Mouse (Mus musculus) lung, postnatal 0 days (tissue): Measurements from ENCODE around the gene Neurog3.

ENCODE experiments used
- CTCF ChIP-seq: IDR thresholded peaks from 2 replicates; pipeline ENCODE4 v1.5.1; 2016; ENCODE audit warnings: antibody characterized with exemption, mild to moderate bottlenecking
- EP300 ChIP-seq: IDR thresholded peaks from 2 replicates; pipeline ENCODE4 v1.6.1; 2016; ENCODE audit warnings: antibody characterized with exemption, mild to moderate bottlenecking, control low read depth

DNA sequence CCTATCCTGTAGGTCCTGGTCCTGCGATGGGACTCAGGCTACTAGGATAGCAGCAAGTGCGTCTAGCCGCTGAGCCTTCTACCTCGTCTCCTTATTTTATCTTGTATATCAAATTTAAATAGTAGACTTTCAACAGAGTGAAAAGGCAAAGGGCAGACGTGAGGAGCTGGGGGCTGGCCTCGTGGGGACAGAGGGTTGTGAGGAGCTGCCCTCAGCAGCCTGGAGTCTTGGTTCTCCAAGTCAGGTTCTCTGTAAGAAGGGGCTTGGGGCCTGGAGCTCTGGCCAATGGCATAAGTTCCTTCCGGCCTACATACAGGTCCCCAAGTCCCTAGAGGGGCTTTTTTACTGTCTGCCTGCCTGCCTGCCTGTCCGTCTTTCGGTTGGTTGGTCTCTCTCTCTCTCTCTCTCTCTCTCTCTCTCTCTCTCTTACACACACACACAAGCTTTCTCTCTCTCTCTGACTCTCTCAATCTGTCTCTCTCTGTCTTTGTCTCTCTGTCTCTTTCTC, 41.1 kb downstream of the Neurog3 start:
- TF ChIP-seq CTCF (no peak), EP300 (no peak)
